Mouse (Mus musculus) left cerebral cortex, postnatal 25 days (tissue): Measurements from ENCODE around the gene Tead3. TPM values are rescaled to one million over a fixed set of nuclear protein-coding genes. Genes with fewer than 3 reads are reported as not detected.
A peak's percentile ranks its signal among the peaks of the same experiment; 100 is the strongest.
"Not testable (repeated sequence)": the region's sequence is repeated elsewhere in the genome, so short reads cannot be mapped to it uniquely, and the experiment has no call there.

Experiments used
- DNase-seq, 2 experiments: peaks; one replicate each; pipeline ENCODE4 v3.0.0; 2022; ENCODE audit warnings: low spot score in 2 of 2, mixed read lengths in 1 of 2
- intact Hi-C: fragments of 180-260 bp; cut with DNase I; formaldehyde crosslinking; loops from one replicate; pipeline ENCODE4 v1.15.1; 2025
- total RNA-seq, 2 experiments: library from RNA; stranded (reverse); gene quantifications; 2 replicates each; pipeline ENCODE4 v1.2.3; 2021

Tead3 gene
- total RNA-seq, 2 experiments from 2014 or later = 2.2 to 3.1 TPM

DNA sequence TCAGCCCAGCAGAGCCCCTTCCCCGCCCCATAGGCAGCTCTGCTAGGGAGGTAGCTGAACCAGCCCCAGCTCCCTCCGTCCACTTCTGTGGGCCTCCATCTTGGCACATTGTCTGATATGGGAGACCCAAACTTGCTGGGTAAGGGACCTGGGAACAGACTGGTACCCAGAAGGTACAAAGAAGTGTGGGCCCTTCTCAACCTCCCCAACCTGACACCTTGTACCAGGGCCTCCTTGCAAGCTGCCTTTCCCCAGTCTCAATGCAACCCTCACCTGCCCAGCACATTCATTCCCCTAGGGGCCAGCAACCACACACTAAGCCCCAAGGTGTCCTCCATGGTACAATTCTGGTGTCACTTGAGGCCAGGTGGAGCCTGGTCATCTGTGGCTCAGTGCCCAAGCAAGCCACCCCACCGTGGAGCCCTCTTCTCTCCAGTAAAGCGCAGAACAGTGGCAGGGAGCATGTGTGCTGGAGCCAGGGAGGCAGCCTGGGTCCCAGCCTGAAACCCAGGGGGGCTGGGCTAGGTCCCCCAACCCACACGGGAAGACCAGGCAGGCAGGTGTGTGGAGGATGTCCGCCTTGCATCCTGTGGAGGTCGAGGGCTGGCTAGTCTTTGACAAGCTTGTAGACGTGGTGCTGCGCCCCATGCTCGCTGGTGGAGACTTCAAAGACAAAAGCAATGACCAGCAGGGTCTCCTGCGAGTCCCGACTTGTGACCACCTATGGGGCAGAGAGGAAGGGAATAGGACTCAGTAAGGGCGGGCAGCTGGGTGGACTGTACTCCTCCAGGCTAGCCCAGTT lies 18.3 kb downstream of the Tead3 start:
- intact Hi-C loops = no loop called here

DNA sequence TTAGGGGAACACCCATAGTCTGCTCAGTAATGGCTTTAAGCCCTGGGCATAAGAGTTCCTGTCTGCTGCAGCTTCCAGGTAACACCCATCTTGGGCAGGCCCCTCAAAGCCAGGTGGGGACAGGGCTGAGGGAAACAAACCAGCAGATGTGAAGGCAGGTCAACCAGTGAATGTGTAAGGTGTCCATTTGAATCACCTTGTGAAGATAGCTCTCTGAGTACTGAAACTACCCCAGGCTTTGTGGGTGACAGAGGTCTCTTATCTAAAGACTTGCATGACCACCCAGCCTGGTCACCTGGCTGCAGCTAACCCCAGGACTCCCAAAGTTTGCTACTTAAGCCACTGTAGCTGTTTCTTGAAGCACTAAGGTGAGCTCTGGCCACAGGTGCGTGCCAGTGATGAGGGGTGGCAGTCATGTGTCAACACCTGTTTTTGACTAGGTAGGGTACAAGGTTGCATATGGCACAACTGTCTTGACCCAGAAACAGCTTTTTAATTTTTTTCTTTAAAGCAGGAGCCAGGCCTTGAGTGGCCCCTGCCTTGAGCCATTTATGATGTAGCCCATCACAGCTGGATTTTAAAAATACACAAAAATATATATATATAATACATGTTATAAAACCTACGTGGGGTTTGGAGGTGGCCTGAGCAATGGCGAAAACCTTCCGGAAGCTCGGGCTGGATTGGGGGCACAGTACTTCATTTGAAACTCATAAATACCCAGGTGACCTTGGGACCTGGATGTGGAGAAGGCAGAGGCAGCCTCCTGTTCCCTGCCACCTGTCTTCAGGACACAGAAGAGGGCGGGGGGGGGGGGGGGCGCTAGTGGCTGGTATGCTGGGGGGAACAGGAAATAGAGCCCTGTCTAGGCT lies 19.1 kb downstream of the Tead3 start:
- intact Hi-C loops = no loop called here

More for the DNA sequence above, 18.3 kb downstream of the Tead3 start:
- no peak for DNase-seq

DNA sequence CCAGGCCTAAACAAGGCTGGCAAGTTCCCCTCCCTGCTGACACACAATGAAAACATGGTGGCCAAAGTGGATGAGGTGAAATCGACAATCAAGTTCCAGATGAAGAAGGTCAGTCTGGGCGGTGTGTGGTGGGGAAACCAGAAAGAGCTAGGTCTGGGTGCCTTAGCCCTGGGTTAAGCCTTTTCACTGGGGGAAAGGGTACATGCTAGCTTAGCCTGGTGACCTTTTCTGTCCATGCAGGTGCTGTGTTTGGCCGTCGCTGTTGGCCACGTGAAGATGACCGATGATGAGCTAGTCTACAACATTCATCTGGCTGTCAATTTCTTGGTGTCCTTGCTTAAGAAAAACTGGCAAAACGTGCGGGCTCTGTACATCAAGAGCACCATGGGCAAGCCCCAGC lies 20.0 kb downstream of the Tead3 start:
- DNase-seq, intact Hi-C loops: not testable (repeated sequence)

More for the DNA sequence above, 19.1 kb downstream of the Tead3 start:
- DNase-seq = no peak

DNA sequence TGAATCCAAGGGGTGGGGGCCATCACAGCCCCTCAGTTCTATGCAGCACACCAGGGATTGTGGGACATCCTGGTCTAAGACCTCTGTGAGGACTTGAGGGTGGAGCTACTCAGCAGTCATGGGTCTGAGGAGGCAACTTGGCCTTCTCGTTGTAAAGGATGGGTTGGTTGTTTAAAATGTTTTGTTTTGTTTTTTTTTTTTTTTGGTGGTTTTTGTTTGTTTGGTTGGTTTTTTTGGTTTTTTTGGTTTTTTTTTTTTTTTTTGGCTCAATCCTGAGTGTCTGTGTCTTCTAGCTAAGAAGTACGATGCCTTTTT lies 20.4 kb downstream of the Tead3 start:
- no peak for DNase-seq
- intact Hi-C loops = no loop called here

DNA sequence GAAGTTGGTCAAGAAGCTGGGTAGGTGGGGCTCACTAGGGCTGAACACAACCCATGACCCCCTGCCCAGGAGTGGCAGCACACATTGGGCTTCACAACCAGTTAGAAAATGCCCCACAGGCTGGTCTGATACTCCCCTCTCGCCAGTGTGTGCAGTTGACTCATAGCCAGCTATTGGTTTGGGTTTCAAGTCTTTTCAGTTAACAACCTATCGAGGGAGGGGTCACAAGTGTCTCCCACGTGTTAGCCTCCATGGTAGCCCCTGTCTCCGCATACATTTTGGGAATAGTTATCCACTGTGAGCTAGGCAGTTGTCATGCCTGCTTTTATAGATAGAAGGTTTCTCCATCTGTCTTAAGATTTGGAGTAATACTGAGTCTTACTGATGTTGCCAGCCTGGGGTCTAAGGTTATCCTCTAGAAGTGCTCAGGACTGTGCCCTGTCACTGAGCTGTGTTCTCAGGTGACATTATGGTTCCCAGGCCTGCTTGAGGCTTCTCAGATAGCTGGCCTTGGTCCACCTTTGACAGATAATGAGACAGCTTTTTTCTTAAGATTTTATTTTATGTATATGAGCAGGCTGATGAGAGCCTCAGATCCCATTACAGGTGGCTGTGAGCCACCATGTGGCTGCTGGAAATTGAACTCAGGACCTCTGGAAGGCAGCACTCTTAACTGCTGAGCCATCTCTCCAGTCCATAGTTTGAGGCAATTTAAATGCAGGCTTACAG lies 20.9 kb downstream of the Tead3 start:
- intact Hi-C loops = loop anchor here (5.0 kb wide), 2 partner anchors 97 to 193 kb away; partner anchors contain the start of gene Ppard
- DNase-seq = no peak

DNA sequence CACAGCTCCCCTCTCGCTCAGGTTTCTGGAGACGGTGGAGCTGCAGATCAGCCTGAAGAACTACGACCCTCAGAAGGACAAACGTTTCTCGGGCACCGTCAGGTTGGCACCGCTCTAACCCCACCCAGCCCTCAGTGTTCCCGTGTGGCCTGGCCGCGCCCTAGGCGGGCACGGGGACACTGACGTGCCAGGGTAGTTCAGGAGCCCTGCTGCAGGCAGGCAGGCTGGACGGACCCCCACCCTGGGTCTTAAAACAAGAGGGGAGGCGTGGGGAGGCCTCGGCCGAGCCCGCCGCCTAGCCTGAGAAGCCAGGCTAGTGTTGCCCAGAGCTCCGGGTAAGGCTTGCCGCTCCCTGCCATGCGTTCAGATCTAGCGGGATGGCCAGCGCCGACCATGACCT lies 21.7 kb downstream of the Tead3 start:
- no peak for DNase-seq
- intact Hi-C loops = loop anchor here (5.0 kb wide), 2 partner anchors 97 to 193 kb away; partner anchors contain the start of gene Ppard

DNA sequence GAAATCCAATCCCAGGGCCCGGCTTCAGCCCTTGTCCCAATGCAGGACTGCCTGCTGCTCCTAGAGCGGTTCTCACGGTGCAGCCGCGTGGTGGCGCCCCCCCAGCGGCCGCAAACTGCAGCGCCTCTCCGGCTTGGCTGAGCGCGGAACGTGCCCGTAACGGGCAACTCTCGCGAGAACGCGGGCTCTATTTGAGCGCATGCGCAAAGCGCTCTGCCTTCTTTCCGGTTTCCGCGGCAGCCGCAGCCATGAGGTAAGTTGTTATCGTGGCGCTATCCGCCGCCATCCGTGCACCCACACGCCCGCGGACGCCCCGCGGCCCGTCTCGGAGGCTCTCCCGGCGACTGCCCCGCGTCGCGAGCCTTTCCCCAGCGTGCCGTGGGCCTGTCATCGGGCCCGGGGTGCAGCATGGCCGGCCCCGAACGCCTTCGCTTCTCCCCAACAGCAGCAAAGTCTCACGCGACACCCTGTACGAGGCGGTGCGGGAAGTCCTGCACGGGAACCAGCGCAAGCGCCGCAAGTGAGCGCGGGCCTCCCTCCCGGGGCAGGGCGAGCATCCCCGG lies 22.2 kb downstream of the Tead3 start, which contains the start of gene Rpl10a:
TSS of gene Rpl10a (plus strand) at position 106 of the 563 bp plus-strand sequence.
- DNase-seq = peak; percentile 97 to 98
- intact Hi-C loops = loop anchor here (5.0 kb wide), 2 partner anchors 96 to 194 kb away; partner anchors contain the start of gene Ppard

DNA sequence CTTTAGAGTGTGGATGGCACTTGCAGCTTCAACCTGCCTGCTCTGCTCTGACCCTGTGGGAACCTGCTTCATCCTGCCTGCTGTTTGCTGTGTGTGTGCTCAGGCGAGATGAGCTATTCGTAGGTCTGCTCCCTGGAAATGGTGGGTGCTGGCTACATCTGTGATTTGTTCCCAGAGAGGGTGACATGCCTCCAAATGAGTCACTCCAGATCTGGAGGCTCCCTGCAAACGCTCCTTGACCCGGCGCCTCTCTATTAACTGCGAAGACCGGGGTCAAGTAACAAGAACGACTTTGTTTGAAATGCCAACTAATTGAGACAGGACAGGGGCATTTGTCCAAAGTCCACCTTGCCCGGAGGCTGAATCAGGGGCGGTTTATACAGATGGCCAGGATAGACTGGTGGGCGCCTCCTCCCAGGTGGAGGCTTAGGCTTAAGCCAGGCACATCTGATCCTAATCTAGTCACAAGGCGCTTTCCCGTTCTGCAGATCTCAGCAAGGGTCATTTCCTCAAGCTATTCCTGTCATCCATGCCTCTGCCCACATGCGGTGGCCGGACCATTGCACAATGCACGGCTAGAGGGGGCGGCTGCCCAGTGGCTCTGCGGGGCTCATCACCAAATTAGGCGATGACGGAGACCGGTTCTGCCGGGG lies 22.8 kb downstream of the Tead3 start:
- peak in 1 of 2 experiments; percentile 68 for DNase-seq
- intact Hi-C loops = loop anchor here (5.0 kb wide), 2 partner anchors 95 to 195 kb away; partner anchors contain the start of gene Ppard

DNA sequence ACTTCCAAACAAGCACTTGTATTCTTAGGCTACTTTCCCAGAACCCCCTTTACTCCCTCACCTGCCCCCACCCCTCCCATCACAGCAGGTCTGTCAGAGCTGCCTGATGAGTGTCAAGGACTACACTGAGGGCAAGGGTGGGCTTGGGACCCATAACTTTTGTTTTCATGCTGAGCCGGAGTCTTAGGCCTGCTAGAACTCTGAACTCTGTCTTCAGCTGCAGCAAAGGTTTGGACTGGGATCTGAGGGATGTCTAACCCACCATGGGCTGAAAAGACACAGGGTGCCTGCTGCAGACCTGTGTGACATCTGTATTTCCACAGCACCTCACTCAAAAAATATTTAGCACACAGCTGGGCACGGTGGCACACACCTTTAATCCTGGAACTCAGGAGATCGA lies 23.7 kb downstream of the Tead3 start:
- DNase-seq = no peak
- intact Hi-C loops = loop anchor here (5.0 kb wide), 2 partner anchors 95 to 195 kb away; partner anchors contain the start of gene Ppard

DNA sequence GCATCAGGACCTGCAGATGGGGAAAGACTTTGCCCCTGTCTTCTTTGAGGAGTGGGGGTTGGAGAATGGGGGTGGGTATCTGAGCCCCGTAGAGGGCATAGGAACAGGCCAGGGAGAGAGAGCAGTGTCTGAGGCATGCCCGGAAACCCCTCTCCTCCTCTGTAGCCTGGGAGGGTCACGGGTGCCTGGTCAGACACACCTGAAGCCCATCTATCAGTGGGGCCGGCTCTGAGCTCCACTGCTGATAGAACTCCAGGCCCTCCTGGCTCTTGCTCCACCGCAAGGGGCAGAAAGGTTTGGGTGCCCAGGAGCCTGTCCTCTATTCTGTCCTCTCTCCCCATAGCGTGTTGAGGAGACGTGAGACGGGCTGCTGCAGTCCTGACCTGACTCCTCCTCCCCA lies 24.9 kb downstream of the Tead3 start:
- no peak for DNase-seq
- intact Hi-C loops = loop anchor here (5.0 kb wide), 2 partner anchors 93 to 197 kb away; partner anchors contain the start of gene Ppard

DNA sequence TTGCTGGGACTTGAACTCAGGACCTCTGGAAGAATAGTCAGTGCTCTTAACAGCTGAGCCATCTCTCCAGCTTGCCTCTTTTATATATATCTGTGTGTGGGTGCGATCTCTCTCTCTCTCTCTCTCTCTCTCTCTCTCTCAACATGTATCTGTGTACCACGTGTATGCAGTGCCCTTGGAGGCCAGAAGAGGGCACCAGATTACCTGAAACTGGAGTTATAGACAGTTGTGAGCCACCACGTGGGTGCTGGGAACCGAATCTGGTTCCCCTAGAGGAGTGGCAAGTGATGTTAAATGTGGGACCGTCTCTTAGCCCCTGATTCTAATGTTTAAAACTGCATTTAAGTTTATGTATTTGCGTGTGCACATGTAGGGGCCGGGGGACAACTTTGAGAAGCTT lies 26.2 kb downstream of the Tead3 start:
- DNase-seq, intact Hi-C loops: not testable (repeated sequence)

DNA sequence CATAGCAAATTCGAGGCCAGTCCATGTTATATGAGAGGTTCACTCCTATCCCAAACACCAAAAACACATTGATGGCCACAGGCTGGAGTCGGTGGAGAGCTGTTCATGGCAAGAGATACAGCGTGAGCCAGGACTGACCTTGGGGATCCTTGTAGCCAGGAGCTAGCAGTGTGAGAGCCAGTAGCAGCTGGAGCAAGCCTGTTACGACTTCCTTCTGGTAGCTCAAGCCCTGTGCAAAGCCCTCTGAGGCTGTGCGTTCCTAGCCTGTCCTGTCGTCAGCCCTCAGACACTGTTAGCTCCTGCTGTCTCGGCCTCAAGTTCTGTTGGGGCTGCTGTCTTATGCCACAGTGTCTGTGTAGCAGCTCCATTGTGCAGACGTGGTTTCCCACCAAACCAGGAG lies 26.8 kb downstream of the Tead3 start:
- intact Hi-C loops = no loop called here
- DNase-seq = no peak

DNA sequence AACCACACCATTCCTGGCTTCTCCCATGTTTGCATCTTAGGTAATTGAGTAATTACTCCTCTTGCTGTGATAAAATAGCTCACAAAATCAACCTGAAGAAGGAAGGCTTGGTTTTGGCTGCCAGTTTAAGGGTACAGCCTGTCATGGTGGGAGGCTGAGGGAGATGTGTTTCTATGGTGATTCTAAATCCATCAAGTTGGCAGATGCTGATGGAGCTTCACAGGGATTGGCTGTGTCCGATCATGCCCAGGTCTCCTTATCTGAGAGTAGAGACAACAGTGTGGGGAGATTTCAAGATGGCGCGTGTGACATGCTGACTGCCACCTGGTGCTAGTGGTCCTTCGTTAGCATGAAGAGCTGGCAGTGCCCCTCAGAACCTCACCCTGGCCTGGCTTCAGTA lies 28.9 kb downstream of the Tead3 start:
- DNase-seq = peak in 1 of 2 experiments; percentile 49
- intact Hi-C loops = no loop called here

DNA sequence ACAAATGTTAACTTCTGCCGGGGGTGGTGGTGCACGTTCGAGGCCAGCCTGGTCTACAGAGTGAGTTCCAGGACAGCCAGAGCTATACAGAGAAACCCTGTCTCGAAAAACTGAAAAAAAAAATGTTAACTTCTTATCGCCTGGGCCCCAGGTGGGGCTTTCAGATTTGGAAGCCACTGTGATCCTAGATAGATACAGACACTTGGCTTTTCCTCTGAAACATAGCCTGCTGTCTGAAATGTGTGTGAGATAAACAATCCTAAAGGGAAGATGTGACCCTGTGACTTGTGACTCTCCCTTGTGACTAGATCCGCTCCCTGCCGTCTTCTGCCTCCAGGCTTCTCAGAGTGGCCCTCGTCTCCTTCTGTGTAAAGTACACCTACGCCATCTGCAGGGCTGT lies 32.9 kb downstream of the Tead3 start:
- intact Hi-C loops = no loop called here
- DNase-seq = no peak

DNA sequence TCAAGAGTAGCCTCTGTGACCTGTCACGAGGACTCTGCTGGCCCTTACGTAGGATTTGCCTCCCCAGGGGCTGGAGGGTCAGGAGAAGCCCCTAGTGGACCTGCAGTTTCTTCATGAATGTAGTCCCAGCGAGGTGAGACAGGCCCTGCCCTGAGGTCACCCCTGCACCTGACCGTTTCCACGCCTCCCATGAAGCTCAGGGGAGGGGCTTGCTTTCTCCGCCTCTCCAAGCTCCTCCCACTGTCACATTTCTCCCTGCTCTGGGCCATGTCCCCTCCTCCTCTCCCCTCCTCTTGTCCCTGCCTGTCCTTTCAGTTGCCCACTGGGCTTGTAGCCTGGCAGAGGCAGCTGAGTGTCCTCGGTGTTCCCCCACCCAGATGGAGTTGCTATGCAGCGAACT lies 33.5 kb downstream of the Tead3 start:
- no peak for DNase-seq

DNA sequence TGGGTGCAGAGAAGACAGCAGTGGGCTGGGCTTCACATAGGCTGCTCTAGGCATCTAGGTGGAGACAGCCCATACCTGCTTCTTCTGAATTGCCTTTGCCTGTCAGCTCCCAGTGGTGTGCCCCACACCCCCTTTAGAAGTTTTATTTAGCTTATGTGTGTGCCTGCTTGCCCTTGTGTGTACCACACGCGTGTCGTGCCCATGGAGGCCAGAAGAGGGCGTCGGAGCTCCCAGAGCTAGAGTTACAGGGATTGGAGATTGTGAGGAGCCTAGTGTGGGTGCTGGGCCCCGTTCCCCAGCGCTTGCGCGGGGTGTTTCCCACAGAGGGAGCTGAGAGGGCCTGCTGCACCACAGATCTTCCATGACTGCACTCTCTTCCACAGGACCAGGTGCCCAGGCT lies 34.1 kb downstream of the Tead3 start:
- DNase-seq = no peak
- intact Hi-C loops = no loop called here

More for the DNA sequence above, 33.5 kb downstream of the Tead3 start:
- intact Hi-C loops = no loop called here

DNA sequence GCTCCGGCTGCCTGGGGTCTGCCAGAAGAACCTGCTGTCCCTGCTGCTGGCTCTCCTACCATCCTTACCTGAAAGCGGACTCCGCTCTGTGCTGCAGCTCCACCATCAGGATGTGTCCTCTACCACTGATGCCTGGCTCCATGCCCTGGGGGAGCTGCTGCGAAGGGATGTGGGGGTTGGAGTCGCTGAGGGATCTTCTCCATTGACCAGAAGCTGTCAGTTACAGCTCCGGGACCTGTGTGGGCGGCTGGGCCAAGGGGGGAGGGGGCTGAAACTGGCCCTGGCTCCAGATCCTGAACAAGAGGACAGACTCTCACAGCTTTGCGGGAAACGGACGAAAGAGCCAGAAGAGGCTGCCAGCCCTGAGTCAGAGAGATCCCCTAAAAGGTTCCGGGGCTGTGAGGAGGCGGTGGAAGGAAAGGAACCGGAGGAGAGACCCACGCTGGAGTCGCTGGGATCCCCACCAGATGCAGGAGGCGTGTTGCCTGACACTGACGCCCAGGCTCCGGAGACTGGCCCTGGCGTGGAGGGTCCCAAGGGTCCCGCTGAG lies 34.9 kb downstream of the Tead3 start:
- intact Hi-C loops = no loop called here
- no peak for DNase-seq

DNA sequence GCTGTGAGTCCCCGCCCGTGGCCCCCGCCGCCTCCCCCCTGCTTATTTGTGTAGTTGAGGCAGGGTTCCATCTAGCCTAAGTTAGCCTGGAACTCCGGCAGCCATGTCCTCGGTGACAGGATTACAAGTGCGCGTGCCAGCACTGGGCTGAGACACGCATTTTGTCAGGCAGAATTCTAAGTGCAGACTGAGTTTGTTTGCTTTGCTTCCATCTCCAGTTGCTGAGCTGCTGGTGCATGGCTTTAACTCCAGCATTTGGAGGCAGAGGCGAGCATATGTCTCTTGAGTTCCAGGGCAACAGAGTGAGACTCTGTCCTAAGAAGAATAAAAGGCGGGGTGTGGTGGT lies 36.8 kb downstream of the Tead3 start:
- DNase-seq = peak in 1 of 2 experiments; percentile 31
- intact Hi-C loops = loop anchor here (5.0 kb wide), 1 partner anchor 107 kb away; the partner anchor contains the start of gene Def6
